Mouse (Mus musculus): ENCODE results near the gene Gm13697. TPM values are rescaled to one million over a fixed set of nuclear protein-coding genes. Genes with fewer than 3 reads are reported as not detected.
A peak's percentile ranks its signal among the peaks of the same experiment; 100 is the strongest.
"Not testable (repeated sequence)": the region's sequence is repeated elsewhere in the genome, so short reads cannot be mapped to it uniquely, and the experiment has no call there.

The Gm13697 gene
- total RNA-seq (2018; cell fraction: chromatin; rRNA removed) = not detected
- total RNA-seq (2018; cell fraction: cytosol; rRNA removed) = not detected
- not detected for total RNA-seq (2018; cell fraction: nucleus; rRNA removed)
- polyA plus RNA-seq (2018) = not detected in 3 replicates

- H3K79me2 ChIP-seq (ENCODE audit: inconsistent target); H3K4me3 ChIP-seq (ENCODE audit: inconsistent target); H3K36me3 ChIP-seq (ENCODE audit: inconsistent target); H3K27ac ChIP-seq: not testable (repeated sequence)
- no CpG with 5 or more reads among the region's 6 CpGs for WGBS (ENCODE audit: missing documents)
Measured at GRCm38 (mm10) chr2:83984443-83984842, at the start of gene Gm13697. Gene Gm13697, plus strand, starts transcription at chr2:83984743.

GRCm38 (mm10) chr2:83940931-83941361 is 43.6 kb upstream of the Gm13697 start, which contains the start of gene Zswim2:
Gene Zswim2, minus strand, starts transcription at chr2:83941228.
- Histone ChIP-seq H3K36me3 (ENCODE audit: inconsistent target) (no peaks in the 10 kb centered on the region), H3K4me3 (ENCODE audit: inconsistent target) (peak within 1 kb of the TSS; percentile 1; the same call in 1 of the 2 replicates), H3K79me2 (ENCODE audit: inconsistent target) (no peaks in the 10 kb centered on the region), H3K27ac (no peak within 1 kb of the TSS)
- WGBS (ENCODE audit: missing documents) = 3% methylated on average over 18 of the region's 20 CpGs

- H3K4me3 ChIP-seq (ENCODE audit: inconsistent target) = 0 out of 2 replicates have a peak overlapping the region, but pooled peaks have one; percentile 1
- H3K79me2 ChIP-seq (ENCODE audit: inconsistent target) = no peaks in the 10 kb centered on the region
- no peaks in the 10 kb centered on the region for H3K36me3 ChIP-seq (ENCODE audit: inconsistent target)
- no peak overlapping the region for H3K27ac ChIP-seq
- 9% methylated on average over 2 of the region's 3 CpGs for WGBS (ENCODE audit: missing documents)
Measured at GRCm38 (mm10) chr2:83941378-83941777, 43.2 kb upstream of the Gm13697 start.

GRCm38 (mm10) chr2:83941792-83942191 is 42.8 kb upstream of the Gm13697 start:
- H3K4me3 ChIP-seq (ENCODE audit: inconsistent target) = no peak overlapping the region

GRCm38 (mm10) chr2:83955393-83955792 is 29.1 kb upstream of the Gm13697 start, which contains the start of gene Gm13698:
Gene Gm13698, plus strand, starts transcription at chr2:83955693.
- not testable (repeated sequence) for H3K27ac ChIP-seq; H3K79me2 ChIP-seq (ENCODE audit: inconsistent target); H3K36me3 ChIP-seq (ENCODE audit: inconsistent target); H3K4me3 ChIP-seq (ENCODE audit: inconsistent target)
- WGBS (ENCODE audit: missing documents) = no CpG with 5 or more reads among the region's 6 CpGs

More at GRCm38 (mm10) chr2:83941792-83942191, 42.8 kb upstream of the Gm13697 start:
- Histone ChIP-seq H3K79me2 (ENCODE audit: inconsistent target) (no peaks in the 10 kb centered on the region), H3K27ac (no peak overlapping the region), H3K36me3 (ENCODE audit: inconsistent target) (no peaks in the 10 kb centered on the region)
- 30% methylated on average over 4 of the region's 4 CpGs for WGBS (ENCODE audit: missing documents)

- H3K4me3 ChIP-seq (ENCODE audit: inconsistent target); H3K79me2 ChIP-seq (ENCODE audit: inconsistent target); H3K27ac ChIP-seq; H3K36me3 ChIP-seq (ENCODE audit: inconsistent target): not testable (repeated sequence)
- WGBS (ENCODE audit: missing documents) = no CpG with 5 or more reads among the region's 6 CpGs
Measured at GRCm38 (mm10) chr2:83961203-83961602, 23.3 kb upstream of the Gm13697 start, which contains the start of gene Gm13693. Gene Gm13693, plus strand, starts transcription at chr2:83961503.

GRCm38 (mm10) chr2:83967013-83967412 is 17.5 kb upstream of the Gm13697 start, which contains the start of gene Gm13695:
Gene Gm13695, plus strand, starts transcription at chr2:83967313.
- not testable (repeated sequence) for H3K79me2 ChIP-seq (ENCODE audit: inconsistent target); H3K4me3 ChIP-seq (ENCODE audit: inconsistent target); H3K36me3 ChIP-seq (ENCODE audit: inconsistent target); H3K27ac ChIP-seq
- WGBS (ENCODE audit: missing documents) = no CpG with 5 or more reads among the region's 6 CpGs

- no CpG with 5 or more reads among the region's 6 CpGs for WGBS (ENCODE audit: missing documents)
Measured at GRCm38 (mm10) chr2:83972823-83973222, 11.7 kb upstream of the Gm13697 start, which contains the start of gene Gm13696. Gene Gm13696, plus strand, starts transcription at chr2:83973123.

GRCm38 (mm10) chr2:83978633-83979032 is 5.9 kb upstream of the Gm13697 start, which contains the start of gene Gm13694:
Gene Gm13694, plus strand, starts transcription at chr2:83978933.
- no CpG with 5 or more reads among the region's 6 CpGs for WGBS (ENCODE audit: missing documents)
- H3K79me2 ChIP-seq (ENCODE audit: inconsistent target); H3K36me3 ChIP-seq (ENCODE audit: inconsistent target); H3K27ac ChIP-seq; H3K4me3 ChIP-seq (ENCODE audit: inconsistent target): not testable (repeated sequence)

More at GRCm38 (mm10) chr2:83972823-83973222, 11.7 kb upstream of the Gm13697 start, which contains the start of gene Gm13696:
- not testable (repeated sequence) for H3K4me3 ChIP-seq (ENCODE audit: inconsistent target); H3K27ac ChIP-seq; H3K36me3 ChIP-seq (ENCODE audit: inconsistent target); H3K79me2 ChIP-seq (ENCODE audit: inconsistent target)

GRCm38 (mm10) chr2:83990253-83990652 is 5.7 kb downstream of the Gm13697 start, which contains the start of gene Gm13691:
Gene Gm13691, plus strand, starts transcription at chr2:83990553.
- not testable (repeated sequence) for H3K79me2 ChIP-seq (ENCODE audit: inconsistent target); H3K36me3 ChIP-seq (ENCODE audit: inconsistent target); H3K4me3 ChIP-seq (ENCODE audit: inconsistent target); H3K27ac ChIP-seq
- WGBS (ENCODE audit: missing documents) = no CpG with 5 or more reads among the region's 6 CpGs

- Histone ChIP-seq H3K27ac (peak overlapping the region; percentile 28), H3K4me3 (ENCODE audit: inconsistent target) (peak overlapping the region; percentile 20)
- not testable (repeated sequence) for H3K79me2 ChIP-seq (ENCODE audit: inconsistent target); H3K36me3 ChIP-seq (ENCODE audit: inconsistent target)
- 7% methylated on average over 6 of the region's 9 CpGs for WGBS (ENCODE audit: missing documents)
Measured at GRCm38 (mm10) chr2:83993639-83994255, 9.2 kb downstream of the Gm13697 start.

GRCm38 (mm10) chr2:83994526-83994925 is 10.0 kb downstream of the Gm13697 start:
- not testable (repeated sequence) for H3K36me3 ChIP-seq (ENCODE audit: inconsistent target); H3K4me3 ChIP-seq (ENCODE audit: inconsistent target)
- no CpG with 5 or more reads among the region's 3 CpGs for WGBS (ENCODE audit: missing documents)

GRCm38 (mm10) chr2:84008913-84009312 is 24.4 kb downstream of the Gm13697 start:
- 89% methylated on average over 1 of the region's 1 CpGs for WGBS (ENCODE audit: missing documents)
- Histone ChIP-seq H3K4me3 (ENCODE audit: inconsistent target) (no peak overlapping the region), H3K79me2 (ENCODE audit: inconsistent target) (no peaks in the 10 kb centered on the region)

More at GRCm38 (mm10) chr2:83994526-83994925, 10.0 kb downstream of the Gm13697 start:
- not testable (repeated sequence) for H3K27ac ChIP-seq; H3K79me2 ChIP-seq (ENCODE audit: inconsistent target)

GRCm38 (mm10) chr2:84009818-84010217 is 25.3 kb downstream of the Gm13697 start:
- Histone ChIP-seq H3K36me3 (ENCODE audit: inconsistent target) (no peaks in the 10 kb centered on the region), H3K27ac (no peak overlapping the region)

More at GRCm38 (mm10) chr2:84008913-84009312, 24.4 kb downstream of the Gm13697 start:
- no peak overlapping the region for H3K27ac ChIP-seq
- H3K36me3 ChIP-seq (ENCODE audit: inconsistent target) = no peaks in the 10 kb centered on the region

GRCm38 (mm10) chr2:84014572-84014971 is 30.0 kb downstream of the Gm13697 start:
- Histone ChIP-seq H3K79me2 (ENCODE audit: inconsistent target) (no peaks in the 10 kb centered on the region), H3K4me3 (ENCODE audit: inconsistent target) (no peak overlapping the region), H3K27ac (no peak overlapping the region), H3K36me3 (ENCODE audit: inconsistent target) (no peaks in the 10 kb centered on the region)
- 89% methylated on average over 6 of the region's 6 CpGs for WGBS (ENCODE audit: missing documents)

More at GRCm38 (mm10) chr2:84009818-84010217, 25.3 kb downstream of the Gm13697 start:
- WGBS (ENCODE audit: missing documents) = 13% methylated on average over 3 of the region's 3 CpGs
- Histone ChIP-seq H3K79me2 (ENCODE audit: inconsistent target) (no peaks in the 10 kb centered on the region), H3K4me3 (ENCODE audit: inconsistent target) (no peak overlapping the region)
